Mouse (Mus musculus) thymus, adult 2 months (tissue): ENCODE measurements around the gene Olfr455. TPM values are rescaled to one million over a fixed set of nuclear protein-coding genes. Genes with fewer than 3 reads are reported as not detected.

Source experiments
- DNase-seq: peaks from one replicate; pipeline ENCODE4 v3.0.0; 2021
- H3K27ac ChIP-seq: fragments of 200-500 bp; 2 replicates; pipeline ENCODE4 v1.5.1; 2012; ENCODE audit warnings: low read length, control low read depth; ENCODE audit not compliant: control insufficient read depth, insufficient read depth
- H3K27me3 ChIP-seq: fragments of 200-500 bp; 2 replicates; pipeline ENCODE4 v1.6.1; 2012; ENCODE audit warnings: mild to moderate bottlenecking, low read length, moderate library complexity, mixed read lengths; ENCODE audit not compliant: control insufficient read depth, insufficient read depth
- H3K36me3 ChIP-seq: fragments of 200-500 bp; 2 replicates; pipeline ENCODE4 v1.6.1; 2012; ENCODE audit warnings: mild to moderate bottlenecking, low read length, moderate library complexity; ENCODE audit not compliant: control insufficient read depth, insufficient read depth
- H3K4me1 ChIP-seq: fragments of 200-500 bp; replicated peaks from 2 replicates; pipeline ENCODE4 v1.6.1; 2012; ENCODE audit warnings: low read length; ENCODE audit not compliant: control insufficient read depth, insufficient read depth
- H3K4me3 ChIP-seq: fragments of 200-500 bp; 2 replicates; pipeline ENCODE4 v1.5.1; 2012; ENCODE audit warnings: mild to moderate bottlenecking, low read length, control low read depth, moderate library complexity; ENCODE audit not compliant: control insufficient read depth, insufficient read depth
- CTCF ChIP-seq: fragments of 200-500 bp; IDR thresholded peaks from 2 replicates; pipeline ENCODE4 v1.5.1; 2012; ENCODE audit warnings: mild to moderate bottlenecking, control low read depth, low read length, moderate library complexity, borderline replicate concordance; ENCODE audit not compliant: control insufficient read depth, poor library complexity, insufficient read depth; ENCODE audit errors: extremely low read depth
- POLR2A ChIP-seq: fragments of 200-500 bp; IDR thresholded peaks from 2 replicates; pipeline ENCODE4 v1.6.1; 2012; ENCODE audit warnings: mild to moderate bottlenecking, low read length, control low read depth, moderate library complexity; ENCODE audit not compliant: control insufficient read depth, poor library complexity, insufficient read depth; ENCODE audit errors: extremely low read depth
- WGBS: fragments of 180-500 bp; shearing (Covaris S2); methylation state at CpG from one replicate; pipeline ENCODE4 v1.1.7; 2018; 5-methylcytosine and 5-hydroxymethylcytosine counted together
- polyA plus RNA-seq: library from polyadenylated mRNA; depleted of rRNA; stranded (reverse); fragments of >200 nt; gene quantifications from 2 replicates; pipeline ENCODE4 v1.2.3, GENCODE M21; 2012; rRNA removed

The Olfr455 gene
- polyA plus RNA-seq, 1 experiment: not detected

GRCm38 (mm10) chr6:42503478-42503877, 43.9 kb downstream of the Olfr455 start:
- no peak for TF ChIP-seq CTCF
- TF ChIP-seq POLR2A: no peak
- H3K4me3 ChIP-seq: no peak overlapping the region
- H3K36me3 ChIP-seq: no peaks in the 10 kb centered on the region
- WGBS: 91% methylated on average over 2 of the region's 2 CpGs
- no peak for DNase-seq
- H3K27me3 ChIP-seq: no peaks in the 10 kb centered on the region
- H3K27ac ChIP-seq: no peak overlapping the region
- H3K4me1 ChIP-seq: no peaks in the 10 kb centered on the region

GRCm38 (mm10) chr6:42489731-42490130, 57.7 kb downstream of the Olfr455 start:
- no peaks in the 10 kb centered on the region for H3K27me3 ChIP-seq
- WGBS: 81% methylated on average over 1 of the region's 1 CpGs
- no peak for TF ChIP-seq POLR2A
- no peak for TF ChIP-seq CTCF
- no peak overlapping the region for H3K27ac ChIP-seq
- no peak overlapping the region for H3K4me3 ChIP-seq
- no peak for DNase-seq
- no peaks in the 10 kb centered on the region for H3K4me1 ChIP-seq
- H3K36me3 ChIP-seq: no peaks in the 10 kb centered on the region

- H3K27ac ChIP-seq: no peak within 1 kb of the TSS
- no peaks in the 10 kb centered on the region for H3K27me3 ChIP-seq
- no peak for DNase-seq
- no peak within 1 kb of the TSS for H3K4me3 ChIP-seq
- no peaks in the 10 kb centered on the region for H3K36me3 ChIP-seq
- TF ChIP-seq CTCF (no peak), POLR2A (no peak)
- 89% methylated on average over 1 of the region's 1 CpGs for WGBS
- H3K4me1 ChIP-seq: no peaks in the 10 kb centered on the region
Measured at GRCm38 (mm10) chr6:42487114-42487513, 60.3 kb downstream of the Olfr455 start, which contains the start of gene Olfr456. TSS of gene Olfr456 (minus strand) at chr6:42487214.

Other genes with a start within 250 kb of the Olfr455 start
- 0.17 and 0.24 TPM in 2 replicates for gene Fam131b, start 222.9 kb downstream of the Olfr455 start, polyA plus RNA-seq
- 209 and 222 TPM in 2 replicates for gene Zyx, start 198.0 kb downstream of the Olfr455 start, polyA plus RNA-seq
- gene Epha1, start 174.3 kb downstream of the Olfr455 start, polyA plus RNA-seq: 3.6 and 4.7 TPM in 2 replicates
- gene Tas2r143, start 147.3 kb downstream of the Olfr455 start, polyA plus RNA-seq: 0.26 and 0.55 TPM in 2 replicates
- 0.15 TPM in 1 of 2 replicates, not detected in the other for gene Tas2r135, start 142.2 kb downstream of the Olfr455 start, polyA plus RNA-seq
- not detected in 2 replicates for gene Tas2r126, start 113.1 kb downstream of the Olfr455 start, polyA plus RNA-seq
- gene Olfr458, start 82.4 kb downstream of the Olfr455 start, polyA plus RNA-seq: not detected in 2 replicates
- gene Olfr457, start 71.3 kb downstream of the Olfr455 start, polyA plus RNA-seq: not detected in 2 replicates
- not detected in 2 replicates for gene Olfr456, start 60.4 kb downstream of the Olfr455 start, polyA plus RNA-seq
- not detected in 2 replicates for gene Tcaf3, start 50.1 kb upstream of the Olfr455 start, polyA plus RNA-seq
- gene Tcaf2, start 97.7 kb upstream of the Olfr455 start, polyA plus RNA-seq: 7.0 and 7.9 TPM in 2 replicates
- 1.9 and 2.5 TPM in 2 replicates for gene Tcaf1, start 162.5 kb upstream of the Olfr455 start, polyA plus RNA-seq
- not detected in 2 replicates for gene Olfr453, start 191.8 kb upstream of the Olfr455 start, polyA plus RNA-seq
- gene Olfr38, start 208.8 kb upstream of the Olfr455 start, polyA plus RNA-seq: not detected in 2 replicates
- gene Olfr452, start 237.5 kb upstream of the Olfr455 start, polyA plus RNA-seq: not detected in 2 replicates